Mouse (Mus musculus) stomach, embryonic 16.5 days (tissue): ENCODE measurements around the gene Slc38a1. TPM values are rescaled to one million over a fixed set of nuclear protein-coding genes. Genes with fewer than 3 reads are reported as not detected.

Experiments used
- ATAC-seq: fragments of 200-750 bp; cut with Nextera tagmentation; 2 replicates; pipeline ENCODE4 v1.8.0; 2017; ENCODE audit warnings: moderate number of reproducible peaks, moderate TSS enrichment; ENCODE audit not compliant: insufficient read depth, low FRiP score
- H3K27ac ChIP-seq: fragments of 300-500 bp; sonication (generic); 2 replicates; pipeline ENCODE4 v1.5.1; 2014; ENCODE audit warnings: low read length
- H3K27me3 ChIP-seq: fragments of 300-500 bp; sonication (generic); 2 replicates; pipeline ENCODE4 v1.6.1; 2014; ENCODE audit warnings: low read length, control low read depth, mixed read lengths; ENCODE audit not compliant: control insufficient read depth, insufficient read depth
- H3K36me3 ChIP-seq: fragments of 300-500 bp; sonication (generic); 2 replicates; pipeline ENCODE4 v1.6.1; 2014; ENCODE audit warnings: low read length; ENCODE audit not compliant: control insufficient read depth, insufficient read depth
- H3K4me1 ChIP-seq: fragments of 300-500 bp; sonication (generic); 2 replicates; pipeline ENCODE4 v1.6.1; 2014; ENCODE audit warnings: low read length, control low read depth, mixed read lengths; ENCODE audit not compliant: control insufficient read depth, insufficient read depth
- H3K4me2 ChIP-seq: fragments of 300-500 bp; sonication (generic); 2 replicates; pipeline ENCODE4 v1.6.1; 2014; ENCODE audit warnings: low read depth, low read length, mixed read lengths
- H3K4me3 ChIP-seq: fragments of 300-500 bp; sonication (generic); replicated peaks from 2 replicates; pipeline ENCODE4 v1.5.1; 2014; ENCODE audit warnings: mild to moderate bottlenecking, low read length
- H3K9ac ChIP-seq: fragments of 300-500 bp; sonication (generic); 2 replicates; pipeline ENCODE4 v1.6.1; 2014; ENCODE audit warnings: low read length
- H3K9me3 ChIP-seq: fragments of 300-500 bp; sonication (generic); replicated peaks from 2 replicates; pipeline ENCODE4 v1.6.1; 2016; ENCODE audit warnings: low read length, control low read depth; ENCODE audit not compliant: control insufficient read depth
- WGBS: fragments of 180-500 bp; shearing (Covaris S2); extraction: QIAGEN DNeasy Blood & Tissue Kit; methylation state at CpG from one replicate; pipeline ENCODE4 v1.1.7; 2014; 5-methylcytosine and 5-hydroxymethylcytosine counted together
- polyA plus RNA-seq: library from polyadenylated mRNA; unstranded; fragments of >200 nt; fragmentation: Nextera tagmentation; extraction: Ambion mirVana; gene quantifications from 2 replicates; pipeline ENCODE4 v1.2.1, GENCODE M21; 2015

Slc38a1 gene
- polyA plus RNA-seq, 1 experiment from 2014 or later, result 58.0 TPM

DNA sequence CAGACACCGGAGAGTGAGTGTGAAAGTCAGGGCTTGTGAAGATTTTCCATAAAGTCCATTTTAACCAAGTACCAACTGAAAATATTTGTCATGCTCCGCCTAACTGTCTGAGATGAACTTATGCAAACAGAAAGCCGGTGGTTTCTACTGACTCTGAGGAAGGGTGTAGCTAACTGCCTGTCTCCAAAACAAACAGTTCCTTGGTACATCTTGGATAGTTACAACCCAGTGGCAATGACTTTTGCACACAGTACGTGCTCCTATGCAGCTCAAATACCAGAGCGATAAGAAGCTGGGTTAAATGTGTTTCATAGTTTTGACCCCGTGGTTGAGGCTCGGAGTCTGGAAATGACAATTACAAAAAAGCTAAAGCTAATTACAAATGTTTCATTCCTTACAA lies 34.0 kb downstream of the Slc38a1 start:
- H3K4me3 ChIP-seq, result no peak overlapping the region
- no peak overlapping the region for H3K9ac ChIP-seq
- H3K27ac ChIP-seq, result no peak overlapping the region; the same call in 1 of the 2 replicates
- H3K27me3 ChIP-seq, result no peaks in the 10 kb centered on the region
- no peaks in the 10 kb centered on the region for H3K9me3 ChIP-seq
- WGBS, result 63% methylated on average over 7 of the region's 7 CpGs
- no peak overlapping the region for H3K4me2 ChIP-seq
- no peak for ATAC-seq
- H3K4me1 ChIP-seq, result peaks cover 12% of the 10 kb centered on the region; the same call in 1 of the 2 replicates
- peaks cover 6% of the 10 kb centered on the region; the same call in 1 of the 2 replicates for H3K36me3 ChIP-seq

DNA sequence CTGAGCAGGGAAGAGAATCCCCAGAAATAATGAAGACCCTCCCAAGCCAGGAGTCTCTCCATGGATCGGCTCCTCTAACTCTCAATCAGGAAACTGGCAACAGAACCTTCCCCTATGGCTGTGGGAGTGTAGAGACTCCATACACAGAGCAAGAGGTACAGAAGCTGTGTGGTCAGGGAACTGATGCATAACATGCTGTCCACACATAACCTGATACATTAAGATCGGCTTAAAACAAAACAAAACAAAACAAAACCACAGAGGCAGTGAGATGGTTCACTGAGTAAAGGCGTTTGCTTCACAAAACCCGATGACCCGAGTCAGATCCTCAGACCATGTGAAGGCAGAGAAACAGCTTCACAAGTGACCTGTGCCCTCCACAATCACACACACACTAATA lies 35.3 kb downstream of the Slc38a1 start:
- Histone ChIP-seq H3K4me2 (no peak overlapping the region), H3K9ac (no peak overlapping the region), H3K27me3 (no peaks in the 10 kb centered on the region), H3K36me3 (no peaks in the 10 kb centered on the region), H3K4me1 (peaks cover 12% of the 10 kb centered on the region; the same call in 1 of the 2 replicates), H3K4me3 (no peak overlapping the region), H3K9me3 (no peaks in the 10 kb centered on the region), H3K27ac (no peak overlapping the region)
- no peak for ATAC-seq
- WGBS, result 86% methylated on average over 5 of the region's 5 CpGs

DNA sequence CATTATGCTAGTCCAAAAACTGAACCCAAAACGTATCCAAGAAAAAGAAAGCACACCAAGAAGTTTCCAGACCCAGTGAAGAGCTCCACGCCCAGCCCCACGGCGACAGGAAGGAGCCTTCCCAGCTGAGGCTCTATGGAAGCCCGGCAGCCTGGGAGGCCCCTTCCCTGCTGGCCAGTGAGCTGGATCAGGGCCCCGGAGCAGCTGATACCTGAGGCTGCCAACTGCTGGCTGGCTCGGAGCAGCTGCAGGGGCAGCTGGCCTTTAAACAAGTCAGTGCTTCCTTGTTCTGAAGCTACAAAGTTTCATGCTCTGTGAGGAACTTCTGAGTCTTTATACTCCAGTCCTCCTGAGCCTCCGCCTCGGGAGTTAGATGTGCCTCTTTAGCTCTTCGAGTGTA lies 38.4 kb downstream of the Slc38a1 start:
- H3K4me3 ChIP-seq, result no peak overlapping the region
- H3K4me2 ChIP-seq, result 0 out of 2 replicates have a peak overlapping the region, but pooled peaks have one; percentile 5
- no peaks in the 10 kb centered on the region for H3K27me3 ChIP-seq
- H3K27ac ChIP-seq, result peak overlapping the region; percentile 6
- peak; percentile 82; the same call in 1 of the 2 replicates for ATAC-seq
- H3K9me3 ChIP-seq, result no peaks in the 10 kb centered on the region
- 41% methylated on average over 10 of the region's 10 CpGs for WGBS
- H3K36me3 ChIP-seq, result no peaks in the 10 kb centered on the region
- H3K4me1 ChIP-seq, result peaks cover 12% of the 10 kb centered on the region; the same call in 1 of the 2 replicates
- H3K9ac ChIP-seq, result peak overlapping the region; percentile 29

DNA sequence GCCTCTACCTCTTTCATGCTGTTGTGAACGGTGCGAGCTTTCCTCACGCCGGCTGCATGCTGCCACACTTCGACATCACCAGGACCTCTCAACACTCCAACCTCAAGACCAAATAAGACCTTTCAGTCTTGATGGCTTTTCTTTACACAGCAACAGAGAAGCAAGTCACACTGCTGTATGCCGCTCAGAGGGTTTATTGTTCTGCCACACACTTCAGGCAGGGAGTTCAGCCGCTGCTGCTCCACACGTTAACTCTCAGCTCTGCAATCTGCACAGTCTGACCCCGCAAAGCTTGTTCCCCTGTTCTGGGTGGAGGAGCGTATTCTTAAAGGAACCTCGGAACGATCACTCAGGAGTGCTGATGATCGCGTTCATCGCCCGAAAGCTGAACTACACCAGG lies 40.7 kb downstream of the Slc38a1 start:
- H3K27ac ChIP-seq, result 0 out of 2 replicates have a peak overlapping the region, but pooled peaks have one; percentile 22
- H3K4me2 ChIP-seq, result peak overlapping the region; percentile 2; the same call in 1 of the 2 replicates
- no peak for ATAC-seq
- no peak overlapping the region for H3K4me3 ChIP-seq
- H3K27me3 ChIP-seq, result no peaks in the 10 kb centered on the region
- H3K4me1 ChIP-seq, result peaks cover 12% of the 10 kb centered on the region; the same call in 1 of the 2 replicates
- H3K36me3 ChIP-seq, result no peaks in the 10 kb centered on the region
- WGBS, result 73% methylated on average over 16 of the region's 16 CpGs
- no peaks in the 10 kb centered on the region for H3K9me3 ChIP-seq
- peak overlapping the region; percentile 38; the same call in 1 of the 2 replicates for H3K9ac ChIP-seq

DNA sequence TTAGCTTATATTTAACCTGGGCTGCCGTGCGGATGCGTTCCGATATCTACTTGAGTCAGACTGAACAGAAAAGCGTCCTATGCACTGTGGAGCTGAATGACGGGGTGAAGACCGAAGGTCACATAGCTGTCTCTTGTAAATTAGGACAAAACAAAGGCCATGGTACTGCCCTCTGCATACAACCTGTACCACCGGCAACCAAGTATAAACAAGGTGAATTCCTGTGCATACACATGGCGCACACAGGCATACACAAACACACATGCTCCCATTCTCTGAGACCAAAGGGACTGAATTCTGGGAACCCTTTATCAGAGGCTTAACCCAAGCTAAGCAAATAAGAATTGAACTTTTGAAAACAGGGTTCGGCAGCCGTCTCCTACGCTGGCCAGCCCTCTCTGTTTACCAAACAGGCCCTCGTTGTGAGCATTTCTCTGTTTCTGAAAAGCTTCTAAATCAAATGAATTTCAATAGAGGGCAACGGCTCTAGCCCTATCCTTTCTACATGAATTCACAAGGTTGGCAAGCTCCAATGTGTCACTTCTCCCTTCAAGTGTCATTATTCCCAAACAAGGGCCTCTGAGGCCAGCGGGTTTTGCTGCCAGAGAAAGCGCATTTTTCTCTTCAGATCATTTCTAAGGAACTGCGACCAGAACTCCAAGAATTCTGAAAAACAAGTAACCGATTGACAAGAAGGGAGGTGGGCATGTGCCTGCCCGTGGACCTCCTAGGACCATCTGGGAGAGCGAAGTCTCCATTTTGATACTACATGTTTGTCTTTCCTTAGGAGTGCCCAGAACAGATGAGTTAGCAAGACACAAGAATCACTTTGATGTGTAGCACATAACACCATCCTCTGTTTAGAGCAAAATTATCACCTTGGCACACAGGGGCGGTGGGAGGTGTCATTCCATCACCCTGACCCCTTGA lies 42.6 kb downstream of the Slc38a1 start:
- Histone ChIP-seq H3K4me3 (no peak overlapping the region), H3K9me3 (no peaks in the 10 kb centered on the region), H3K27ac (peak overlapping the region; percentile 39; the same call in 1 of the 2 replicates), H3K27me3 (no peaks in the 10 kb centered on the region), H3K4me2 (no peak overlapping the region), H3K9ac (no peak overlapping the region), H3K4me1 (peaks cover 12% of the 10 kb centered on the region; the same call in 1 of the 2 replicates), H3K36me3 (no peaks in the 10 kb centered on the region)
- 69% methylated on average over 21 of the region's 21 CpGs for WGBS
- ATAC-seq, result peak; percentile 11; the same call in 1 of the 2 replicates

DNA sequence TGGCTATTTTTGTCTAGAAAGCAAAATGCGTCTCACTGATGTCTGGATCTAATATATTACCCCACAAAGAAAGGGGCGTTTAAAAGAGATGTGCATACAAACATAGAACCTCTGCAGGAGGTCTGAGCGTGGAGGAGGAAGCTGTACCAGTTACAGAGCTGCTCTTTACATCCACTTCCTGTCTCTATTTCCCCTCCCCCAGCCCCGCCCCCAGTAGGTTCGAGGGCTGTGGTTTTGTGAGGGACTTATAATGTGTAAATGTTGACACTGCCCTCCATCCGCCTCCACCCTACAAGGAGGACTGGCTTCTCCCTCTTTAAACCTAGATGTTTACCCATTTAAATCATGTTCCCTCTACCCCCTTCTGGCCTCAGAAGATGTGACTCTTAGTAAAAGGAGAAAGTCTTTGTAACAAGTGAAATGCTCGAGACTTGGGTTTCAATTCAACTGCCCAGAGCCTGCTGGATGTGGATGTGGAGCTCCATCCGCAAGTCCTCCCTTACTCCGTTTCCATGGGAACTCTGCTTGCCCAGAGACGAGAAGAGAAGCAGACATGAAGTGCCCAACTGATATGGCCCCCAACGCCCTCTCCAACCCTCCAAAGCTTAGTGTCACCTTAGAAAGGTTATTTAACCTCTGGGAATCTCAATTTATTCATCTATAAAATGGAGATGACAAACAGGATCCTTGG lies 43.7 kb downstream of the Slc38a1 start:
- H3K9me3 ChIP-seq, result no peaks in the 10 kb centered on the region
- no peaks in the 10 kb centered on the region for H3K27me3 ChIP-seq
- H3K4me1 ChIP-seq, result peaks cover 2% of the 10 kb centered on the region; the same call in 1 of the 2 replicates
- H3K9ac ChIP-seq, result no peak overlapping the region
- no peak overlapping the region for H3K4me3 ChIP-seq
- peak overlapping the region; percentile 51 for H3K27ac ChIP-seq
- H3K36me3 ChIP-seq, result no peaks in the 10 kb centered on the region
- peak; percentile 63; the same call in 1 of the 2 replicates for ATAC-seq
- no peak overlapping the region; the same call in 1 of the 2 replicates for H3K4me2 ChIP-seq
- 47% methylated on average over 11 of the region's 11 CpGs for WGBS

DNA sequence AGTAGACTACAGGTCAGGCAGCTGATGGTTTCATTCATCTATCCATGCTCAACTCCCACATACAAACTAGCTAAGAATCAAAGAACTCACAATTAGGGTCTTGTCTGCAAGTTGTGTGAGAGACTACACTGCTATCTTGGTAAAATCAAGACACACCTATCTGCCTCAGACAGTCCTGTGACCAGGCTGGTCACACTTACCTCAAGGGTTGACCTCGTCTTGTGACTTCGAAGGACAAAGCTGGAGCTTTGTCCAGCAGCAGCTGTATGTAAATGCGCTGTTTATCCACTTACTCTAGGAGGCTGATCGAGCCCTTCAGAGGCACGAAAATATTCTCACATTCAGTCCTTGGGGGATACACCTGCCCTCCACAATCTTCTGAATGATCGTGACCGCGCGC lies 45.6 kb downstream of the Slc38a1 start:
- no peak overlapping the region for H3K4me2 ChIP-seq
- peaks cover 5% of the 10 kb centered on the region; the same call in 1 of the 2 replicates for H3K4me1 ChIP-seq
- no peak for ATAC-seq
- no peaks in the 10 kb centered on the region for H3K36me3 ChIP-seq
- no peaks in the 10 kb centered on the region for H3K27me3 ChIP-seq
- no peaks in the 10 kb centered on the region for H3K9me3 ChIP-seq
- H3K27ac ChIP-seq, result no peak overlapping the region
- no peak overlapping the region for H3K4me3 ChIP-seq
- no peak overlapping the region for H3K9ac ChIP-seq
- 89% methylated on average over 9 of the region's 9 CpGs for WGBS

DNA sequence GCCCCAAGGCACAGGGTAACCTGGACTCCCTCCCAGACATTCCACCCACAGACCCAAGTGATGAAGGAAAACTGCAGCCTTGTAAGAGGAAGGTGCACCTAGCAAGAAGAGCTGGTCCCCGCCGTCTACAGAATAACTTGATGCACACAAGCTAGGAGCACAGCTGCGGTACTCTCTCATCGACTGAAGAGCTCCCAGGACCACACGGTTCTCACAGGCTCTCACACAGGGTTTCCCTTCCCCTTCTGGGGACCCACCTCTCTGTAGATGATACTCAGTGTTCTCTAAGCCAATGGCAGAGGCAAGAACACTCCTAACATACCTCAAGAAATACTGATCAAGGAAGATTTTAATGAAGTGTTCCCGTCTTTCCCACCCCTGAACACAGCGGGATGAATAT lies 48.4 kb downstream of the Slc38a1 start:
- Histone ChIP-seq H3K9me3 (no peaks in the 10 kb centered on the region), H3K9ac (no peak overlapping the region), H3K4me3 (no peak overlapping the region), H3K27ac (no peak overlapping the region; the same call in 1 of the 2 replicates), H3K4me1 (peaks cover 5% of the 10 kb centered on the region; the same call in 1 of the 2 replicates), H3K36me3 (no peaks in the 10 kb centered on the region), H3K27me3 (no peaks in the 10 kb centered on the region), H3K4me2 (no peak overlapping the region)
- WGBS, result 92% methylated on average over 7 of the region's 7 CpGs
- no peak for ATAC-seq
